Mouse (Mus musculus): Measurements from ENCODE around the gene Macrod2. TPM values are rescaled to one million over a fixed set of nuclear protein-coding genes. Genes with fewer than 3 reads are reported as not detected.

Macrod2 gene
- polyA plus RNA-seq, 1 experiment = 16.3 TPM

DNA sequence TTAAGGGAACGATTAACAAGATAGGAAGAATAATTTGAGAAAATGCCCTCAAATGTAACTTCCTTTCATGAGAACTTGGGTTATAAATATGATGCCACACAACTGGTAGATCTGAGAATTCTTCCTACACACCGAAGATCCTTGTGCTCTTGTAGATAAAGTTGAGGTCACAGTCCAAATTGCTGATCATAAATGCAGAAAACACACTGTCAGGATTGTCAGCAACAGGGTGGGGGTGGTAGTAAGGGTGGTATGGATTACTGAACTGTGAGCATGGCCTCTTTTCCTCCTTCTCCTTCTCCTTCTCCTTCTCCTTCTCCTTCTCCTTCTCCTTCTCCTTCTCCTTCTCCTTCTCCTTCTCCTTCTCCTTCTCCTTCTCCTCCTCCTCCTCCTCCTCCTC is 852.6 kb downstream of the Macrod2 start:
- TF ChIP-seq POLR2A (IDR thresholded peaks at IDR 0.05; ENCODE audit: control insufficient read depth, low read depth, low read length) (no peak), CTCF (IDR thresholded peaks at IDR 0.05; ENCODE audit: control insufficient read depth, insufficient read depth, insufficient replicate concordance, low read depth, low read length) (no peak)
- H3K4me3 ChIP-seq (ENCODE audit: control insufficient read depth, low read depth, low read length) = no peak overlapping the region
- H3K36me3 ChIP-seq (ENCODE audit: control insufficient read depth, insufficient read depth, low read length) = no peaks in the 10 kb centered on the region
- H3K27me3 ChIP-seq (ENCODE audit: control insufficient read depth, insufficient read depth, low read length) = no peaks in the 10 kb centered on the region
- no peak overlapping the region for H3K27ac ChIP-seq (ENCODE audit: control insufficient read depth, insufficient read depth, low read depth, low read length)
- H3K4me1 ChIP-seq (ENCODE audit: control insufficient read depth, insufficient read depth, low read length) = no peaks in the 10 kb centered on the region

DNA sequence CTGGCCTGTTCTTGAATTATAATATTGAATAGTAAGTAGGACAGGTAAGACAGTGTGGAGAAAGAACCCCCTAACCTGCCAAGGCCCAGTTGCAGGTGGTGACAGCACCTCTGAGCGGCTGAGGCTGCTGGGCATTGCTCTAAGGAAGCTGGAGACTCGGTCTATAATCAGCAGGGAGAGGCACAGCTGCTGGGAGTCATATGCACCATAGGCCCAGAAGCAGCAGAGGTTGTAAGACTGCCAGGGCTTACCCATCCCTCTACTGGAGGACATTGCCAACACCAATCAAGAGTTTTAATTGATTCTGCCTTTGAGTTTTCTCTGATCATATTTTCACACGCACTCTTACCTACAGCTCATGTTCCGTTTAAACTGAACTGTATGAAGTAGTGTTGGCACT is 869.5 kb downstream of the Macrod2 start:
- Histone ChIP-seq H3K4me1 (ENCODE audit: control insufficient read depth, insufficient read depth, low read length) (no peaks in the 10 kb centered on the region), H3K27me3 (ENCODE audit: control insufficient read depth, insufficient read depth, low read length) (no peaks in the 10 kb centered on the region), H3K36me3 (ENCODE audit: control insufficient read depth, insufficient read depth, low read length) (no peaks in the 10 kb centered on the region), H3K27ac (ENCODE audit: control insufficient read depth, insufficient read depth, low read depth, low read length) (no peak overlapping the region), H3K4me3 (ENCODE audit: control insufficient read depth, low read depth, low read length) (no peak overlapping the region)
- TF ChIP-seq CTCF (IDR thresholded peaks at IDR 0.05; ENCODE audit: control insufficient read depth, insufficient read depth, insufficient replicate concordance, low read depth, low read length) = no peak
- no peak for TF ChIP-seq POLR2A (IDR thresholded peaks at IDR 0.05; ENCODE audit: control insufficient read depth, low read depth, low read length)

DNA sequence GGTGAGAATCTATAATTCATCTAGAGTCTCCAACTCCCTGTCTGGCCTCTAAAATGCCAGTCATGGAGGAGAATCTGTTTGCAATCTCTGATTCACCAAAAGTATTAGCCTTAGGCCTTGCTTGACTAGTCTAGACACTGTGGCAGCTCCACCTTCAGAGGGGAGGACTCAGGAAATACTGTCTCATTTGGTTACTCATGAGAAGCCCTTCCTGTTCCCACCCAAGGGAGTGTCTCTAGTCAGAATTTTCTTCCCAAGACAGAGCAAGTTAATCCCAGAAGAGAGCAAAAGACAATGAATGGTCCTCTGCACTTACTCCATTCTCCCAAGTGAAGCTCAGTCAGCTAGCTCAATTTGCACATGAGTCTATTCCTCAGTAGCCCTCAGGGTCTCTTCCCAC is 871.5 kb downstream of the Macrod2 start:
- no peak overlapping the region for H3K4me3 ChIP-seq (ENCODE audit: control insufficient read depth, low read depth, low read length)
- no peaks in the 10 kb centered on the region for H3K4me1 ChIP-seq (ENCODE audit: control insufficient read depth, insufficient read depth, low read length)
- H3K27ac ChIP-seq (ENCODE audit: control insufficient read depth, insufficient read depth, low read depth, low read length) = no peak overlapping the region
- H3K27me3 ChIP-seq (ENCODE audit: control insufficient read depth, insufficient read depth, low read length) = no peaks in the 10 kb centered on the region
- H3K36me3 ChIP-seq (ENCODE audit: control insufficient read depth, insufficient read depth, low read length) = no peaks in the 10 kb centered on the region
- TF ChIP-seq POLR2A (IDR thresholded peaks at IDR 0.05; ENCODE audit: control insufficient read depth, low read depth, low read length) (no peak), CTCF (IDR thresholded peaks at IDR 0.05; ENCODE audit: control insufficient read depth, insufficient read depth, insufficient replicate concordance, low read depth, low read length) (no peak)

DNA sequence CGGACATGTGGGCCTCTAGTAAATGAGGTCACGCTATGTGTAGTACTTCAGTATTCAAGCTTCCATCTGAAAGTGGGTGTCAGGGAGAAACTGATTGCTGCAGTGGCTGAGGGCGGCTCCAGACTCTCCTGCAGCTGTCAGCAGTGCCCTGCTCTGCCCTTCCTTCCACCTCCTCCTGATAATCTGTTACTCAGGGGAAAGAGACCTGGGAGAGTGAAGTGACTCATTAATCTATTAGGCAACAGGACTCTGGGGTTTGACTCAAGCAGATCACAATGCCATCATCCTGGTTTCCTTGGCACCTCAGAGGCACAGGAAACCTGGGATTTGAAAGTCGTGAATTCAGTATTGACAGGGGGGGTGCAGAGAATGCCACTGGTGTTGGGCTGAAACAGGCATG is 876.4 kb downstream of the Macrod2 start:
- Histone ChIP-seq H3K27me3 (ENCODE audit: control insufficient read depth, insufficient read depth, low read length) (no peaks in the 10 kb centered on the region), H3K36me3 (ENCODE audit: control insufficient read depth, insufficient read depth, low read length) (no peaks in the 10 kb centered on the region), H3K4me3 (ENCODE audit: control insufficient read depth, low read depth, low read length) (no peak overlapping the region), H3K4me1 (ENCODE audit: control insufficient read depth, insufficient read depth, low read length) (no peaks in the 10 kb centered on the region), H3K27ac (ENCODE audit: control insufficient read depth, insufficient read depth, low read depth, low read length) (no peak overlapping the region)
- no peak for TF ChIP-seq POLR2A (IDR thresholded peaks at IDR 0.05; ENCODE audit: control insufficient read depth, low read depth, low read length)
- TF ChIP-seq CTCF (IDR thresholded peaks at IDR 0.05; ENCODE audit: control insufficient read depth, insufficient read depth, insufficient replicate concordance, low read depth, low read length) = no peak

DNA sequence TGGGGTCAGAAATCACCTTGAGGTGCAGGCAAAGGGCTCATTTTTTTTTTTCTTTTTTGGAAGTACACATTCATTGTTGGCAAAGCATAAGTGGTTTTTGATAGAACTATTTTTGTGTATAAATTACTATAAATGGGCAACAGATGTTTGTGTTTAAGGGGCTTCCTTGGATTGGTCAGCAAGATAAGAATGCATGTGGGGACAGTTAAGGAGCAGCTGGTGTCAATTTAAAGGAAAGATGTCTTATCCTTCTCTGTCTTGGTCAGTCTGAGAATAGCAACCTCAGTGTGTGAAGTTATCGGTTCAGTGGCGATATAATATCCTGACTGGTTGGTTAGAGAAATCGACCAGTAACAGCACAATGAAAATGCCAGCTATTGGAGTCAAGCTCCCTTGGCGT is 877.9 kb downstream of the Macrod2 start:
- no peak overlapping the region for H3K27ac ChIP-seq (ENCODE audit: control insufficient read depth, insufficient read depth, low read depth, low read length)
- TF ChIP-seq CTCF (IDR thresholded peaks at IDR 0.05; ENCODE audit: control insufficient read depth, insufficient read depth, insufficient replicate concordance, low read depth, low read length) (no peak), POLR2A (IDR thresholded peaks at IDR 0.05; ENCODE audit: control insufficient read depth, low read depth, low read length) (no peak)

DNA sequence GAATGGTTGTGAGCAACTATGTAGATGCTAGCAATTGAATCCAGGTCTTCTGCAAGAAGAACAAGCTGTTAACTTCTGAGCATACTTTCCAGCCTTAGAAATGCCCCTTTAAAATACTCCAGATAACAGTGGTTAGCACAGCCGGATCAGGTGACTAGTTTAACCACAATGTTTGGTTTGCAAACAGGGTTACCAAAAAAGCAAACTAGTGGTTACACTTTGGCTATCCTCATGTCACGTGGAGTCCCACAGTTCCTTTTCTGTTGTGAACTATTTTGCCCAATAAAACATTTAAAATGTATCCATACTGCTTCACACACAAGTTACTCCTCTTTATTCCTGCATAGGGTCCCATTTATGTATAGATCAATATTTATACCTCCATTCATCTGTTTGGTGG is 879.2 kb downstream of the Macrod2 start:
- Histone ChIP-seq H3K4me1 (ENCODE audit: control insufficient read depth, insufficient read depth, low read length) (no peaks in the 10 kb centered on the region), H3K4me3 (ENCODE audit: control insufficient read depth, low read depth, low read length) (no peak overlapping the region), H3K27ac (ENCODE audit: control insufficient read depth, insufficient read depth, low read depth, low read length) (no peak overlapping the region), H3K36me3 (ENCODE audit: control insufficient read depth, insufficient read depth, low read length) (no peaks in the 10 kb centered on the region), H3K27me3 (ENCODE audit: control insufficient read depth, insufficient read depth, low read length) (no peaks in the 10 kb centered on the region)
- TF ChIP-seq POLR2A (IDR thresholded peaks at IDR 0.05; ENCODE audit: control insufficient read depth, low read depth, low read length) = no peak
- no peak for TF ChIP-seq CTCF (IDR thresholded peaks at IDR 0.05; ENCODE audit: control insufficient read depth, insufficient read depth, insufficient replicate concordance, low read depth, low read length)

More for the DNA sequence above, 877.9 kb downstream of the Macrod2 start:
- no peak overlapping the region for H3K4me3 ChIP-seq (ENCODE audit: control insufficient read depth, low read depth, low read length)
- H3K4me1 ChIP-seq (ENCODE audit: control insufficient read depth, insufficient read depth, low read length) = no peaks in the 10 kb centered on the region
- no peaks in the 10 kb centered on the region for H3K27me3 ChIP-seq (ENCODE audit: control insufficient read depth, insufficient read depth, low read length)
- H3K36me3 ChIP-seq (ENCODE audit: control insufficient read depth, insufficient read depth, low read length) = no peaks in the 10 kb centered on the region

DNA sequence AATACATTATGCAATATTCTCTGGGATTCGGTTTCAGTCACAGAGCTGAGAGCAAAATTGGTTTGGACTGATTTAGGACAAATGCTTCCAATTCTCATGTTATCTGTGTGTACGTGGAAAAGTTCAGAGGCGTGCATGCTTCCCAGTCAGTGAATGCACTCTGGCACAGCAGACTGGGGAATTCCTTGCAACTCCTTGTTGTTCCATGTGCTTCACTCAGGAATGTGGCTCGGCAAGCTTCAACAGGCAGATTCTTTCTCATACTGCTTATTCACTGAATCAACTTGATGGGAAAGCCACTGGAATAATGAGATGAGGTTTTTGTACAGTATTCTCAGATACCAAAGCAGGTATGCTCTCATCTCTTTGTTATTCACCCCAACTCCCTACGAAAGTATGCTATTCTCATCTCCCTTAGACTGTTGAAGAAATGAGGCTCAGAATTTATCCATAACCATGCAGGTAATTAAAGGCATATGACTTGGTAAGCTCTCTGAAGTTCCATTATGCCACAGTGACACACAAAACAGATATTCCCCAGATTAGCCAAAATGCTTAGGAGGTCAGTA is 884.1 kb downstream of the Macrod2 start:
- H3K27me3 ChIP-seq (ENCODE audit: control insufficient read depth, insufficient read depth, low read length) = no peaks in the 10 kb centered on the region
- no peak overlapping the region for H3K27ac ChIP-seq (ENCODE audit: control insufficient read depth, insufficient read depth, low read depth, low read length)
- no peak overlapping the region for H3K4me3 ChIP-seq (ENCODE audit: control insufficient read depth, low read depth, low read length)
- H3K36me3 ChIP-seq (ENCODE audit: control insufficient read depth, insufficient read depth, low read length) = no peaks in the 10 kb centered on the region
- TF ChIP-seq POLR2A (IDR thresholded peaks at IDR 0.05; ENCODE audit: control insufficient read depth, low read depth, low read length) (no peak), CTCF (IDR thresholded peaks at IDR 0.05; ENCODE audit: control insufficient read depth, insufficient read depth, insufficient replicate concordance, low read depth, low read length) (no peak)
- no peaks in the 10 kb centered on the region for H3K4me1 ChIP-seq (ENCODE audit: control insufficient read depth, insufficient read depth, low read length)

DNA sequence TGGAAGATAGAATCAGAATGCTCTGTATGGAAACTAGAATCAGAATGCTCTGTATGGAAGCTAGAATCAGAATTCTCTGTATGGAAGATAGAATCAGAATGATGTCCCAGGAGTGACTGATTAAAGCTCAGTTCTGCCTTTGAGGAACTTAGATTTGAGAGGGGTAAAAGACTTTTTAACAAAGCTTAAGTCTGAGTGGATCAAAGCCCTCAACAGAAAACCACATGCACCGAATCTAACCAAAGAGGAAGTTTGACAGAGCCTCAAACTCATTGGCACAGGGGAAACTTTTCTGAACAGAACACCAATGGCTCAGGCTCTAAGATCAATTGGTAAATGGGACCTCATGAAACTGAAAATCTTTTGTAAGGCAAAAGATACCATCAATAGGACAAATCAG is 885.7 kb downstream of the Macrod2 start:
- Histone ChIP-seq H3K36me3 (ENCODE audit: control insufficient read depth, insufficient read depth, low read length) (no peaks in the 10 kb centered on the region), H3K27ac (ENCODE audit: control insufficient read depth, insufficient read depth, low read depth, low read length) (no peak overlapping the region), H3K4me3 (ENCODE audit: control insufficient read depth, low read depth, low read length) (no peak overlapping the region), H3K4me1 (ENCODE audit: control insufficient read depth, insufficient read depth, low read length) (no peaks in the 10 kb centered on the region), H3K27me3 (ENCODE audit: control insufficient read depth, insufficient read depth, low read length) (no peaks in the 10 kb centered on the region)
- TF ChIP-seq POLR2A (IDR thresholded peaks at IDR 0.05; ENCODE audit: control insufficient read depth, low read depth, low read length) (no peak), CTCF (IDR thresholded peaks at IDR 0.05; ENCODE audit: control insufficient read depth, insufficient read depth, insufficient replicate concordance, low read depth, low read length) (no peak)

Data from testis, adult 2 months (tissue).